Mouse (Mus musculus) CH12.LX (cell line): ENCODE results near the gene Adamtsl1.

Experiments
- CHD2 ChIP-seq: IDR thresholded peaks from 2 replicates; pipeline ENCODE4 v1.6.1; 2011; ENCODE audit warnings: low read length, improper control_type of control experiment
- CTCF ChIP-seq, 2 experiments: IDR thresholded peaks in 1 of 2; conservative IDR thresholded peaks in 1 of 2; 2 replicates each; pipeline ENCODE4 v1.5.1; 2011 to 2012; ENCODE audit warnings: low read depth in 2 of 2, low read length in 2 of 2, improper control_type of control experiment in 1 of 2, inconsistent platforms in 1 of 2, mild to moderate bottlenecking in 1 of 2, moderate library complexity in 1 of 2
- POLR2A ChIP-seq: IDR thresholded peaks from 2 replicates; pipeline ENCODE4 v1.6.1; 2011; ENCODE audit warnings: low read depth, mild to moderate bottlenecking, improper control_type of control experiment, low read length
- SIN3A ChIP-seq: IDR thresholded peaks from 2 replicates; pipeline ENCODE4 v1.6.1; 2012; ENCODE audit warnings: low read length, improper control_type of control experiment, inconsistent platforms
- TCF12 ChIP-seq: IDR thresholded peaks from 2 replicates; pipeline ENCODE4 v1.6.1; 2014; ENCODE audit warnings: low read depth, mild to moderate bottlenecking, inconsistent platforms, low read length, improper control_type of control experiment
- USF2 ChIP-seq: conservative IDR thresholded peaks from 2 replicates; pipeline ENCODE4 v1.6.1; 2011; ENCODE audit warnings: low read depth, low read length, improper control_type of control experiment

GRCm38 (mm10) chr4:86158551-86158950 is 644.6 kb downstream of the Adamtsl1 start:
- TF ChIP-seq USF2 (no peak), POLR2A (no peak), CHD2 (no peak), CTCF (conservative IDR thresholded peaks at IDR 0.05 in 1 of 2, IDR thresholded peaks at IDR 0.05 in 1 of 2; ENCODE audit: low read depth in 2 of 2, low read length in 2 of 2) (no peak), TCF12 (no peak), SIN3A (no peak)
